Mouse (Mus musculus) mature B cell (primary cell): ENCODE measurements around the gene Pigo.

ENCODE experiments used
- in situ Hi-C: fragments of 300-500 bp; cut with MboI; formaldehyde crosslinking; loops from 2 replicates; pipeline ENCODE4 v1.14.3; 2019

The Pigo gene

DNA sequence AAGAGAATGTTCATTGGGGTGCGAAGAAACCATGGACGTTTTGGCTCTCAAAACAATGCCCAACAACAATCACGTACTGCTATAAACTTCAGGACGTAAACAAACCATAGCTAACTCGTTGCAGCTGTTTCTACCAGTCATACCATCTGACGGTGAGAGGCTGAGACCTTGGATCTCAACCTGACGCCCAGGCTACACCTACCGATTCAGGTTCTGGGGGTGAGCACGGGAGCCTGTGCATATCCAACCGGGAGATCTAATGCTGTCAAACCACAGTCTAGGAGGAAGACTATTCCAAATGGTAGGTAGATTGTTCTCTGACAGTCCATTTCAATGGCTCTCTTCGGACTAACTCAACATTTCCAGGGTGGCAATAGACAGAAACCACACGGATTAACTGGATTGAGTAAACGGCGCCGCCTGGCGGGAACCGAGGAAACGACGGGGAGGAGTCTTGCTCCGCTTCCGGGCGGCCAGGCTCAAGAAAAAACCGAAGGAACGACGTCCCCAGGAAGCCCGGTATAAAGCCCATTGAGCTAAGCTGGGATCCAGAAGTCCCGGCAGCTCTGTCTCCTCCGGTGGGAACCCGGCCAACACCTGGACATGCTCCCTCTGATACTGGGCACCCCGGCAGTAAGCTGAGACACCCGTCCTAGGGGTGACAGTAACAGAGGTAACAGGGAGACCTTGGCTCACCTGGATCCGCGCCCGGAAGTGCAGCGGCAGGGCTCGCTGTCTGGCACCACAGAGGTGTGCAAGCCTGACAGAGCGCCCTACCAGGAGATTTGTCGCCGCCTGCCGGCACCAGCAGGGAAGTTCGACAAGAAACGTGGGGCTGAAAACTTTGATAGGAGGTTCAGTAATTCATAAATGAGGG lies at the start of gene Pigo:
TSS of gene Pigo (minus strand) at position 736 of the 877 bp plus-strand sequence.
- in situ Hi-C loops, result no loop called here

DNA sequence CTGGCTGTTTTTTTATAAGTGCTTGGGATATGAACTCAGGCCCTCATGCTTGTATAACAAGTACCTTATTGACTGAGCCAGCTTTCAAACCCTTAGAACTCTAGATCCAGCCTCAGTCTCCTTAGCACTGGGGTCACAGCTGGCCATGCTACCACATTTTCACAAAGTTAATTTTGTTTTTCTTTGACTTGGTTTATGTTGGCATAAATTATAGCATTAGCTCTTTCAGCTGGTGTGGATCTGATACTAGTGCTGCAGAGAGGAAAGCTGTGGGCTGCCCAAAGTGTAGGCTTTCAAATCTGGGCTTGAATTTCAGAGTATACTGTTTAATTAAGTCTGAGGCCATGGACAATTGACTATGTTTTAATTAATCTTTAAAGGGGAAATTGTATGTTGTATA lies 49.3 kb upstream of the Pigo start:
- in situ Hi-C loops, result loop anchor here (25.0 kb wide), 1 partner anchor 337 kb away; no protein-coding TSS in a partner anchor

DNA sequence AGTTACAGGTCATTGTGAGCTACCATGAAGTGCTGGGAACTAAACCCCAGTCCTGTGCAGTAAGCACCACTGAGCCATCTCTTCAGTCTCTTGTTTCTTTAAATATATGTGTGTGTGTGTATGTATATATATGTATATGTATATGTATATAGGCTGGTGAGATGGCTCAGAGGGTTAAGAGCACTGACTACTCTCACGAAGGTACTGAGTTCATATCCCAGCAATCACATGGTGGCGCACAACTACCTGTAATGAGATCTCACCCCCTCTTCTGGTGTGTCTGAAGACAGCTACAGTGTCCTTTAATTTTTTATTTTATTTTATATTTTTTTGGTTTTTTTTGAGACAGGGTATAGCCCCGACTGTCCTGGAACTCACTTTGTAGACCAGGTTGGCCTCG lies 39.9 kb upstream of the Pigo start:
- in situ Hi-C loops, result loop anchor here (25.0 kb wide), 1 partner anchor 347 kb away; no protein-coding TSS in a partner anchor

DNA sequence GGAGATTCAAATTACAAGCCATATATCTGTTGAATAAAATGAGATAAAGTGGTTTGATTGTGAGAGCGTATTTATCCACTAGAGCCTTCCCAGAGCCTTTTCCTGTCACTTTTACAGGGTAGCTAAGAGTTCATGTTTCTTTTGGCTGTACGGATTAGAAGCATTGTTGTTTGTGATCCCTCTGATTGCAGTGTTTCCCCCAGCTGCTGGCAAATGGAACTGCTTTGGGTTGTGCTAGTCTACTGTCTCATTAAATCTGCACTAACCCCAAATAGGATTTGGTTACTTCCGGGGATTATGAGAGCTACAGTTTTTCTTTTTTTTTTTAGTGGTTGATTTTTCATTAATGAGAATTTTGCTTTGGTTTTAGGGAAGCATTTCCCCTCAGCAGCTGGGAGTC lies 34.7 kb upstream of the Pigo start:
- in situ Hi-C loops, result loop anchor here (25.0 kb wide), 1 partner anchor 352 kb away; no protein-coding TSS in a partner anchor

DNA sequence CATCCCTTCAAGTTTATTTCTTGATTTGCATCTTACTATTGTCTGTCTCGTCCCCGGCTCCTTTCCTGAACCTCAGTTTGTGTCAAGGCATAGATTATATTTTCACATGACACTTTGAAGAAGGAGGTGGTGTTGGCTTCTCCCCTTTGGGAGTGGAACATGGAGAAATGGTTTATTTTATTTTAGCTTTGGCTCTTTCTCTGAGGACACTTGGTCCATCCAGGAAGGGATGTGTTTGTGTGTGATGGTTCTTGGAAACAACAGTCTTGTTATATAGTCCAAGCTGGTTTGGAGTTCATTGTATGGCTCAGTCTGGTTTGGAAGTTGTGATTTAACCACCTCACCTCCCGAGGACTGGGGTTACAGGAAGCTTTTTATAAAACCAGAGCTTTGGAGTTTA lies 34.1 kb upstream of the Pigo start:
- in situ Hi-C loops, result loop anchor here (25.0 kb wide), 1 partner anchor 353 kb away; no protein-coding TSS in a partner anchor

DNA sequence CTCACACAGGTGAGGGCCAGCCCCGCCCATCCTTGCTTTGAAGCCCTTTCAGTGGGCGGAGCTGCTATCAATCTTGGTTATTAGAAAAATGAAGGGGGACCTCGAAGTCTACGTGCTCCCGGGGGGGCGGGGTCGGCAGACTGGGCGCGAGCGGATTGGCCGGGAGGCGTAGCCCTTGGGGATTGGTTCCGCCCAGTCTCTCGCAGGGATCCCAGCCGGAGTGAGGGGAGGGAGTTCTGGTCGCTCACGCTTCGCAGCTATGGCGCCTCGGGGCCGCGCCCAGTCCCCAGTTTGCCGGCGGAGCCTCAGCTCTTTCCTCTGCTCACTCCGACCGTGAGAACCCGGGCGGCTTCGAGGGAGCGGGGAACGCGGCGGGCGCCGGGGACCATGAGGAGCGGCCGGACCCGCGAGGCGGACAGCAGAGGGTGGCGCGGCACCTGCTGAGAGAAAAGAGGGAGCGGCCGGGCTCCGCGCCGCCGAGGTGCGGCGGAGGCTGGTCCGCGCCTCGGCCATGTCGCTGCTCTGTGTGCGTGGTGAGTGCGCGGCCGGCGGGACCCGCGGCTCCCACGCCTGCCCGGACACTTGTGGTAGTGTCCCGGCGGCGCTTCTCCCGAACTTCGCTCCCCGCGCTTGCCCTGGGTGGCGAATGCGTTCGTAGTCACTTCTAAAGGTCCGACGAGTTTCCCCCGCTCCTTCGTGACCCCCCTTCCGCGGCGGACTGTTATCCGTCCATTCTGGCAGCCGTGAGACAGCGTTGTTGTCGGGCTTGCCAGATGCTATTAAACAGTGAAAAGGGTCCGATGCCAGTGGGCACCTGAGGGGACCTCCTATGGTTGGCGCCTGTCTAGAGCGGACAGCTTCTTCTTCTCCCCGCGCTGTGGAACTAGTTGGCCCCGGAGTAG lies 33.4 kb upstream of the Pigo start, which contains the start of gene Unc13b:
TSS of gene Unc13b (plus strand) at position 201 of the 902 bp plus-strand sequence.
- in situ Hi-C loops, result loop anchor here (25.0 kb wide), 1 partner anchor 353 kb away; no protein-coding TSS in a partner anchor

DNA sequence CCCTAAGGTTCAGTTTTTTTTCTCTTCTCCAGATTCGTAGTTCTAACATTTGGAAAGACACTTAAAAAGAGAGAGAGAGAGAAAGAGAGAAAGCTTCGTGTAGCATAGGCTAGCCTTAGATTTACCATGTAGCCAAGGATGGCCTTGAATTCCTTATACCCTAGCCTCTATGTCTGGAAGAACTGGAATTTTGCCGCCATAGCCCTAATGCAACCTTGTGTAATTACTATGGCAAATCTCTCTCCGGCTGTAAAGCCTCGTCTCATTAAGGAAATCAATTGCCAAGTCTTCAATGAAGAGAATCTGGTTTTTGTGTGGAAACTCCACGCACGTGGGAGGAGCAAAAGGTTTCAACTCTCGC lies 32.8 kb upstream of the Pigo start:
- in situ Hi-C loops, result loop anchor here (25.0 kb wide), 1 partner anchor 354 kb away; no protein-coding TSS in a partner anchor

DNA sequence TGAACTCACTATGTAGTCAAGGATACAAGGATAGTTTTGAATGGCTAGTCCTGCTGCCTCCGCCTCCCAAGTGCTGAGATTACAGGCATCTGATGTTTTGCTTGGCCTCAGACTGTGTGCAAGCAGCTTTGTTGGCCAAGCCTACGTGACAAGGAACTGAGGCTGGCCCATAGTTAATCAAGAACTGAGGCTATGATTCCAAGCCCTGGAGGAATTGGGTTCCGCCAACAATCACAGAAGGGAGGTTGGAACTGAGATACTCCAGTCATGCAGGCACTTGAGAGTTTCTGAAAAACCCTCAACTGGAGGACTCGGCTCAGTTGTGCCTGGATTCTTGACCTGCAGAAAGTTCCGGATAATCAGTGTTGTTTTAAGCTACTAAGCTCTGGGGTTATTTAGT lies 32.0 kb upstream of the Pigo start:
- in situ Hi-C loops, result loop anchor here (25.0 kb wide), 1 partner anchor 355 kb away; no protein-coding TSS in a partner anchor

DNA sequence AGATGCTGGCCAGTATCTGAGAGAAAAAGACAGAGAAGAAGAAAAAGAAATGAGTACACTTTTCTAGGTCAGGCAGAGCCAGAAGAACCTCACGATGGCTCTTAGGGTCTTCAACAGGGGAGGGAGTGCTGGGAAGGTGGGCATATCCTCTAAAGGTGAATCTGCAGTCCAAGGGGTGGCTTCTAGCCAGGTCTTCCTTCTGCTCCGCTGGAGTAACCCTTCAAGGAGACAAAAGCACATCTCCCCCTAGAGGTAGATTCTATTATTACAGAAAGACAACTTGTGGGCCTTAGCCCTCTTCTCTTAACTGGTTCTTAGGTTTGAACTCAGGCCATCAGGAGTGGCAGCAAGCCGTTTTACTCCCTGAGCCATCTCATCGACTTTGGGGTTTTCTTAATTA lies 27.0 kb upstream of the Pigo start:
- in situ Hi-C loops, result loop anchor here (25.0 kb wide), 1 partner anchor 360 kb away; no protein-coding TSS in a partner anchor

DNA sequence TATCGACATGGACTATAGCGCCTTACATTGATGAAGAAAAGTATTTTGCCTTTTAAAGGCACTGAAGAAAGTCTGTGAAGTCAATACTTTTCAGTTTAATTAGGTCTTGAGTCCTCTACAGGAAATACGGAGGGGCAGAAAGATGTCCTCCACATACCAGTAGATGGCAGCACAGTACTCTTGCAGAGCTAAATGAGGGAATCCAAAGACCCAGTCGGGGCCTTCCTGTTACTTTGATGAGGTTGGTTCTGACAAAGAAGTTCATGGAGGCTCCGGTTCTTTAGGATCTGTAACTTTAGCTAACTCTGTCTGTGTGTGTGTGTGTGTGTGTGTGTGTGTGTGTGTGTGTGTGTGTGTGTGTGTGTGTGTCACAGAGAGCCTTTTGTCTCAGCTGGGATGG lies 21.6 kb upstream of the Pigo start:
- in situ Hi-C loops, result no loop called here

DNA sequence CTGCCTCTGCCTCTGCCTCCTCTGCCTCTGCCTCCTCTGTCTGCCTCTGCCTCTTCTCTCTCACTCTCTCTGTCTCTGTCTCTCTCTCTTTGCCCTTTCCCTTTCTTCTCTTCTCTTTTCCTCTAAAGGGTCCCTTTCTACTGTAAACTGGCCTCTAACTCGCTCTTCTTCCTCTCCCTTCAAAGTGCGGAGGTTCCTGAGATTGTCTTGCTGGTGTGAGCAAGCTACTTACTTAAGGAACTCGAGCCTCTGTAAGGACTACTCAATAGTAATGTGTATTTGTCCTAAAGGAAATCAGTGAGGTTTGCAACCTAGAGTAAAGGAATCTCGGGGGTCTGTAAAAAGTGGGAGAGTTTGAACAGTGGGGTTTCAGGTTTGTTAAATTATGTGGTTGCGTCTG lies 21.0 kb upstream of the Pigo start:
- in situ Hi-C loops, result no loop called here

DNA sequence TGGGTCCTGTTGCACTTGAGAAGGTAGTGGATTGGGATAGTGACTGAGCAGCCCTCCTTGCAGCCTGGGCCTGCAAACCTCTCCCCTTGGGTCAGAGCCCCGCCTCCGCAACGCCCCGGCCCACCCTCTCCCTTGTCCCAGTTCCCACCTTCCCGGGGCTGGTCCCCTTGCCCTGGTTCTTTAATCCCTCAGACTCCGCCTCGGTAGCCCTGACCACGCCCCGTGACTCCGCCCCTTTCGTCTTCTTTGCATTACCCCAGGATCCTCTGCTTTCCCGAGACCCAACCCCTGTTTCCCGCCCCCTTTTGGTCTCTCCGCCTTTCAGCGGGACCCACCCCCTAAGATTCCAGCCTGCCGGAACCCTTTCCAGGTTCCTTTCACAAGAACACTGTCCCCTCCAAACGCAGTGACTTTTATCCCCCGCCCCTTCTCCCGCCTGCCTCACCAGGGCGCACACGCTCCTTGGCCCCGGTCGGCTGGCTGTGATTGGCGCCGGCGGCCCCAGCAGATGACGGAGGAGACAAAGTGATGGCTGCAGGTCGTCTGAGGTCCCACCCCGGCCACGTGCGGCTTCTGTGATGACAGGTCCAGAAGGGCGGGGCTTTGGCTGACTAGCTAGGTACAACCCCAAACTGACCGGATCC lies 20.2 kb upstream of the Pigo start, which contains the start of gene Fam214b:
TSS of gene Fam214b (minus strand) at position 562 of the 644 bp plus-strand sequence.
- in situ Hi-C loops, result no loop called here

DNA sequence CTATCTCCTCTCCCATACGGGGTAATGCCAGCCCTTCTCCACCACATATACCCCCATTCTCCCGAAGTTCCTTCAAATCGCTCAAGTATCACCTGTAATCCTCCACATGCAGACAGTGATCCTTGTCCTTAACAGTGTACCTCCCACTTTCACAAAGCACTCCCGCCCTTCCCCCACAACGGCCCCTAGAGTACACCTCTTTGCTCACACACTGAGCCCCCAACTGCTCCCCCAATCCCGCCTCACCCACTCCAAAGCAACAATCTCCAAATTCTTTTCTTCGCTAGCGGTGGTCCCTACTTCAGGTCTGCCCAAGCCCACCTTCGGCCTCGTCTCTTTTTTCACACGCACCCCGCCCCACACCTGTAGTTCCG lies 19.7 kb upstream of the Pigo start:
- in situ Hi-C loops, result no loop called here

DNA sequence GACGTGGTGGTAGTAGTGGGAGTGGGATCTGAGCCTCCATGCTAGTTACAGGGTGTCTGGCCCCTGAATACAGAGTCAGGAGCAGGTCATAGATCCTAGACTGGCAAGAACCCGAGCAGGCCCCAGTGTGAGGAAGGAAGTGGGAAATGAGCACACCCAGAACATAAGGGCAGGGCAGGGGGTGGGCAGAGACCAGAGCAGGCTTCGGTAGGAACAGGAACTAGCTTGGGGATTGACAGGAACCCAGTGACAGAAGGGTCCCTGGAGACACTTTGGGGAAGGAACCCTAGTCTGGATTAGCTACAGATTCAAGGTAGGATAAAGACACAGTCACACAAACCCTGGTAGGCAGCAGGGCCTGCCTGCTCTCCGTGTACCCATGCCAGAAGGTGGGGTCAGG lies 19.1 kb upstream of the Pigo start:
- in situ Hi-C loops, result no loop called here

DNA sequence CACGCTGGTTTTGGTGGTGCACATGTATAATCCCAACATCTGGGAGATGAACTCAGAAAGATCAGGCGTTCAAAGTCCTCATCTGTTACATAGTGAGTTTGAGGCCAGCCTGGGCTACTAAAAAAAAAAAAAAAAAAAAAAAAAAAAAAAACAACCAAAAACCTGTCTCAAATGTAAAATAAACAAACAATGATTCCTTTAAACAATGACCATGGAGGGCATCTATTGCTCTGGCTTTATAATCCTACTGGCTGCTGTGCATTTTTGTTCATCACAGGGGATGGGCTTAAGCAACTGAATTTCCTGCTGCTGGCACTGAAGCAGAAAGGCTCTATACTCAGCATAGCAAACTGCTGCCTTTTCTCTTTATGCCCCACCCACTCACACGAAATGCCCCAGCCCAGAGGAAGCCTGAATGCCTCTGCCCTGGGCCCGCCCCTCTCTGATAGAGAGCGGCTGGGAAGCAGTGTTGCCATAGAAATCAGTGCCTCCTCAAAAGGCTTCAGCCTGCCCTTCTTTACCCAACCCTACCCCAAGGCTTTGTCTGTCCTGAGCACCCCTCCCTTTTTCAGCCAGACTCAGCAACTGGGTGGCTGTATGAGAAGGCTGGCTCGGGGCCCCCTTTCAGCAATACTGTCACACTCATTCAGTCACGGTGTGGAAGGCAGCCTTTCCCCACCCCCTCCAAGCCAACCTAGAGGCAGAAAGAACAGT lies 18.2 kb upstream of the Pigo start:
- in situ Hi-C loops, result no loop called here

DNA sequence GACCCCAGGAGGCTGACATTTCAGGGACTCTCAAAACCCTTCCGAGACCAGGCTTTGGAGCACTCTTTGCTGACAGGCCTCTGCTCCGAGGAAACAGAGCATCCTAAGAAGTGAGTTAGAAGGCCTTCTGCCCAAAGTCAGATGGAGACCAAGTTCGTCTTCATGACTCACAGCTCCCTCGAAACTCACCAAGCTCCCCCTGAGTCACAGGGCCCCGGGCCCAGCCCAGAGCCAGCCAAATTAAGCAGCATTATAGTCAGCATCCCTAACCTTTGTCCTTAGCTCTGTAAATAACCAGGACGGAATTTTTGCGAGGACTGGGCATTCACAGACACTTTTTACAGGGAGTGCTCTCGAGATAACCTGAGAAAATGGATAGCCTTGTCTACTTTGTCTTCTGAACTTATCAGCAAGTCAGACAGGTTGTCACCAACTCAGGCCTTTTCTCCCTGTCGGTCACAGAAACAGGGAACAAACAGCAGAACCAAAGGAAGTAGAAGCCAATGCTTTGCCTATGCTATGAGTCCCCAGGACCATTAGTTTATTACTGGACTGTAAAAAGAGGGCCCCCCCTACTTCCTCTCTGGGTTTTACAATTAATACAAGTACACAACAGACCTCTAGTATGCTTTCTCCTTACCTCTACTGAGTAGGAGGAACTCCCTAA lies 15.4 kb upstream of the Pigo start:
- in situ Hi-C loops, result no loop called here

DNA sequence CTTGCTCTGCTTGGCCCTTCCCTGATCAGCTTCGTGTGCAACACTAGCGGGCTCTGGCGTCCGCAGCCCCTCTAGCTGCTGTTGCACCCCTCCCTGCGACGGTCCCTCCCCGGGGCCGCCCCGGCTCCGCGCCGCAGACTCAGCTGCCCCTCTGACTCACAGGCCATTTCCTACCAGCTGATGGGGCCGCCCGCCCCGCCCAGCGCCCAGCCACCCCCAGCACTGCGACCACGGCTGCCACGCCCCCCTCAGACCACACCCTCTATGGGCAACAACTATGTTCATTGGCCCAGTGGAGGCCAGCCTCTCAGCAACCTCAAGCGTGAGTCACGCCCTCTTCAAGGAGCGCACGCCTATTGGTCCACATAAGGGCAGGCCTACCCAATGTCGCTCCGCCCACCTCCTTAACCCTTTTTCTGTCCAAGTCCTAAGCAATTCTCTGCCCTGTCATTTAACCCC lies 14.5 kb upstream of the Pigo start:
- in situ Hi-C loops, result no loop called here

DNA sequence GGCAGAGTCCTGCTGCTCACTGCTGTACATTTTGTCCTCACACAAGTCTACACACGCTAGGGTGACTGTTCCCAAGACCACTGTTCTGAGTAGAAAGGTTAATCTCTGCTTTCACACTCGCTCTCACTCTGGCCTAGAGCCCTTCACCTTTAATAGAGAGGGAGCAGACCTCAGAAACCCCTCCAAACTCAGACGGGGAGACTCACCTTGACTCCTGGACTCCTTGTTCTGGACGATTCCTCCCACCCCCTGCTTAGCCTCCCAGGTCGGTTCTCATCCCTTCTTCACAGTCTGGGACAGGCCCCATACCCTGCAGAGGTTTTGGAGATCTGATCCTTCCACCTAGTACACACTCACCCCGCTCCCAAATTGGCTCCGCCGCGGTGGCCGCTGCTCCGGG lies 14.0 kb upstream of the Pigo start:
- in situ Hi-C loops, result no loop called here

DNA sequence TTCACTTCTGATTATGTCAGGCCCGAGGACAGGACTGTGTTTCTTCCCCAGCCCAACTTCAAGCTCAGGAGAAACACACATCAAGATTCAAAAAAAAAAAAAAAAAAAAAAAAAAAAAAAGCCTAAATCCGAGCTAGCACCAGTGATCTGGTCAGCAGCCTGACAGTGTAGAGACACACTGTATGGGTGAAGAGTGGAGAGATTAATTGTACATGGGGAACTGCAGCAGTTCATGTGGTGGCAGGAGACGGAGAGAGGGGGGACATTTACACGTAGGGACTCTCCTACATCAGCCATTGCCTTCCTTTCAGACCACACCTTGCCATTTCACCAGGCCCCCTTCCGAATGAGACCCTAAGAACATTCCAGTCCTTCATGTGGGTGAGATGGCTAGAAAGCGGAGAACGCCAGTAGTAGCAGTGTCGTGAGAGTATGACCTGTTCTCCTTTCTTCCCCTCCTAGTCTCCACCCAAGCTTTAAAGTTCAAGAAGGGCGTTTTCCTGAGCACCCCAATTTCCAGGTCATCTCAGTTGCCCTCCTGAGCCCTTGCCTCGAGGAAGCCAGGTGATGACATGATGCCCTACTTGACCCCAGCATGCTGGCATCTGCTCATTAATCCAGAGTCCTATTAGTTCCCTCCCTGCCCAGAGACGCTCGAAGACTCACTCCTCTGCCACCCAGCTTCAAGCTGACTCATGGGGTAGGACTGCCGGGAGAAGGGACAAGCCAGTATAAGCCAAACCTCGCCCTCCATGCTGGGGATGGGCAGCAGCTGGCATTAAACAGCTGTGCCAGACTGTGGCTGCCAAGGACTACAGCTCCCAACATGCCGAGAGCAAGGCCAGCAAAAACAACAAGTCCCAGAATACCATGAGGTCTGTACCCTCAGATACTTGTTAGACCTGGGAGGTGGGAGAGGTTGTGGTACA lies 13.2 kb upstream of the Pigo start:
- in situ Hi-C loops, result no loop called here
